Mouse (Mus musculus): ENCODE measurements around the gene Dnm1. TPM values are rescaled to one million over a fixed set of nuclear protein-coding genes. Genes with fewer than 3 reads are reported as not detected.
A peak's percentile ranks its signal among the peaks of the same experiment; 100 is the strongest.

The Dnm1 gene
- polyA plus RNA-seq, 1 experiment from 2014 or later: 0.52 TPM

- Histone ChIP-seq H3K9ac (ENCODE audit: low read depth, low read length) (peak within 1 kb of the TSS; percentile 94), H3K36me3 (ENCODE audit: control insufficient read depth, insufficient read depth) (peaks cover 16% of the 10 kb centered on the region), H3K4me3 (ENCODE audit: low read depth, low read length) (peak within 1 kb of the TSS; percentile 94), H3K9me3 (replicated peaks; ENCODE audit: control insufficient read depth, low read length) (no peaks in the 10 kb centered on the region), H3K4me1 (ENCODE audit: control insufficient read depth, low read depth, low read length) (peaks cover 18% of the 10 kb centered on the region), H3K27ac (ENCODE audit: low read length) (peak within 1 kb of the TSS; percentile 75), H3K4me2 (ENCODE audit: low read depth, low read length) (peak within 1 kb of the TSS; percentile 62), H3K27me3 (ENCODE audit: control insufficient read depth, insufficient read depth, low read depth, low read length) (no peaks in the 10 kb centered on the region)
- ATAC-seq (ENCODE audit: low read depth): peak; percentile 91
- WGBS (ENCODE audit: insufficient replicate concordance): under 1% methylated on average over 59 of the region's 59 CpGs
Measured at GRCm38 (mm10) chr2:32259657-32260417, 93.3 kb downstream of the Dnm1 start, which contains the start of gene Uck1. Uck1 (minus strand) TSS chr2:32260159.

GRCm38 (mm10) chr2:32258887-32259533 is 94.1 kb downstream of the Dnm1 start:
- Histone ChIP-seq H3K4me2 (ENCODE audit: low read depth, low read length) (peak overlapping the region; percentile 62), H3K27ac (ENCODE audit: low read length) (no peak overlapping the region), H3K4me3 (ENCODE audit: low read depth, low read length) (peak overlapping the region; percentile 94), H3K4me1 (ENCODE audit: control insufficient read depth, low read depth, low read length) (peaks cover 18% of the 10 kb centered on the region), H3K9ac (ENCODE audit: low read depth, low read length) (peak overlapping the region; percentile 94), H3K36me3 (ENCODE audit: control insufficient read depth, insufficient read depth) (peaks cover 16% of the 10 kb centered on the region), H3K9me3 (replicated peaks; ENCODE audit: control insufficient read depth, low read length) (no peaks in the 10 kb centered on the region), H3K27me3 (ENCODE audit: control insufficient read depth, insufficient read depth, low read depth, low read length) (no peaks in the 10 kb centered on the region)
- 44% methylated on average over 6 of the region's 6 CpGs for WGBS (ENCODE audit: insufficient replicate concordance)
- ATAC-seq (ENCODE audit: low read depth): no peak

Small RNAs within 50 kb of the gene (microRNA-seq; reads per million reads assigned to microRNA genes)
- gene Gm23363 (not detected), gene Mir199b (148 reads per million, percentile 57 among the genes with 10 or more reads in this experiment)

Other genes with a start within 250 kb of the Dnm1 start
- 4.5 and 4.7 TPM in 2 replicates for gene Prrc2b, start 202.3 kb downstream of the Dnm1 start, polyA plus RNA-seq (2015; fragmentation: Nextera tagmentation; extraction: Ambion mirVana)
- 12.1 and 13.2 TPM in 2 replicates for gene Pomt1, start 116.7 kb downstream of the Dnm1 start, polyA plus RNA-seq (2015; fragmentation: Nextera tagmentation; extraction: Ambion mirVana)
- 27.9 and 28.5 TPM in 2 replicates for gene Uck1, start 93.2 kb downstream of the Dnm1 start, polyA plus RNA-seq (2015; fragmentation: Nextera tagmentation; extraction: Ambion mirVana)
- gene Golga2, start 66.0 kb downstream of the Dnm1 start, polyA plus RNA-seq (2015; fragmentation: Nextera tagmentation; extraction: Ambion mirVana): 9.5 and 10.0 TPM in 2 replicates
- 134 and 157 TPM in 2 replicates for gene Swi5, start 65.3 kb downstream of the Dnm1 start, polyA plus RNA-seq (2015; fragmentation: Nextera tagmentation; extraction: Ambion mirVana)
- 15.1 and 18.8 TPM in 2 replicates for gene Ciz1, start 1.0 kb downstream of the Dnm1 start, polyA plus RNA-seq (2015; fragmentation: Nextera tagmentation; extraction: Ambion mirVana)
- 20.2 and 21.6 TPM in 2 replicates for gene 1110008P14Rik, start 28.6 kb upstream of the Dnm1 start, polyA plus RNA-seq (2015; fragmentation: Nextera tagmentation; extraction: Ambion mirVana)
- 212 and 273 TPM in 2 replicates for gene Lcn2, start 34.9 kb upstream of the Dnm1 start, polyA plus RNA-seq (2015; fragmentation: Nextera tagmentation; extraction: Ambion mirVana)
- 9.4 and 11.0 TPM in 2 replicates for gene Ptges2, start 42.6 kb upstream of the Dnm1 start, polyA plus RNA-seq (2015; fragmentation: Nextera tagmentation; extraction: Ambion mirVana)
- 1.9 and 2.0 TPM in 2 replicates for gene Naif1, start 97.1 kb upstream of the Dnm1 start, polyA plus RNA-seq (2015; fragmentation: Nextera tagmentation; extraction: Ambion mirVana)
- gene Slc25a25, start 98.1 kb upstream of the Dnm1 start, polyA plus RNA-seq (2015; fragmentation: Nextera tagmentation; extraction: Ambion mirVana): 9.5 and 9.7 TPM in 2 replicates
- gene Fam102a, start 182.0 kb upstream of the Dnm1 start, polyA plus RNA-seq (2015; fragmentation: Nextera tagmentation; extraction: Ambion mirVana): 1.6 TPM in 2 replicates
- 44.8 and 47.9 TPM in 2 replicates for gene Dpm2, start 217.5 kb upstream of the Dnm1 start, polyA plus RNA-seq (2015; fragmentation: Nextera tagmentation; extraction: Ambion mirVana)
- gene Pip5kl1, start 221.5 kb upstream of the Dnm1 start, polyA plus RNA-seq (2015; fragmentation: Nextera tagmentation; extraction: Ambion mirVana): not detected in 2 replicates
- gene 9430097D07Rik, start 222.3 kb upstream of the Dnm1 start, polyA plus RNA-seq (2015; fragmentation: Nextera tagmentation; extraction: Ambion mirVana): 0.06 TPM in 1 of 2 replicates, not detected in the other
- gene St6galnac4, start 233.8 kb upstream of the Dnm1 start, polyA plus RNA-seq (2015; fragmentation: Nextera tagmentation; extraction: Ambion mirVana): 6.0 and 7.4 TPM in 2 replicates
- 12.0 and 12.8 TPM in 2 replicates for gene St6galnac6, start 246.4 kb upstream of the Dnm1 start, polyA plus RNA-seq (2015; fragmentation: Nextera tagmentation; extraction: Ambion mirVana)

Data from liver, embryonic 16.5 days (tissue).